Mouse (Mus musculus) lung, embryonic 16.5 days (tissue): Measurements from ENCODE around the gene Efemp2. TPM values are rescaled to one million over a fixed set of nuclear protein-coding genes. Genes with fewer than 3 reads are reported as not detected.
A peak's percentile ranks its signal among the peaks of the same experiment; 100 is the strongest.

Experiments used
- ATAC-seq: fragments of 200-750 bp; cut with Nextera tagmentation; 2 replicates; pipeline ENCODE4 v1.8.0; 2017; ENCODE audit warnings: low read depth, mild to moderate bottlenecking, moderate library complexity
- H3K27ac ChIP-seq: fragments of 300-500 bp; sonication (generic); 2 replicates; pipeline ENCODE4 v1.5.1; 2014; ENCODE audit warnings: mild to moderate bottlenecking, control low read depth, low read length
- H3K27me3 ChIP-seq: fragments of 300-500 bp; sonication (generic); 2 replicates; pipeline ENCODE4 v1.6.1; 2014; ENCODE audit warnings: low read depth, low read length, mixed read lengths; ENCODE audit not compliant: control insufficient read depth, insufficient read depth
- H3K36me3 ChIP-seq: fragments of 300-500 bp; sonication (generic); 2 replicates; pipeline ENCODE4 v1.6.1; 2014; ENCODE audit warnings: low read length; ENCODE audit not compliant: control insufficient read depth, insufficient read depth
- H3K4me1 ChIP-seq: fragments of 300-500 bp; sonication (generic); replicated peaks from 2 replicates; pipeline ENCODE4 v1.6.1; 2014; ENCODE audit warnings: low read length, mixed read lengths; ENCODE audit not compliant: control insufficient read depth, insufficient read depth
- H3K4me2 ChIP-seq: fragments of 300-500 bp; sonication (generic); 2 replicates; pipeline ENCODE4 v1.6.1; 2014; ENCODE audit warnings: low read depth, low read length, control low read depth
- H3K4me3 ChIP-seq: fragments of 300-500 bp; sonication (generic); 2 replicates; pipeline ENCODE4 v1.5.1; 2014; ENCODE audit warnings: mild to moderate bottlenecking, low read length, control low read depth
- H3K9ac ChIP-seq: fragments of 300-500 bp; sonication (generic); 2 replicates; pipeline ENCODE4 v1.6.1; 2014; ENCODE audit warnings: low read length, control low read depth
- H3K9me3 ChIP-seq: fragments of 300-500 bp; sonication (generic); 2 replicates; pipeline ENCODE4 v1.6.1; 2016; ENCODE audit warnings: low read length; ENCODE audit not compliant: control insufficient read depth
- WGBS: fragments of 180-500 bp; shearing (Covaris S2); extraction: QIAGEN DNeasy Blood & Tissue Kit; methylation state at CpG from one replicate; pipeline ENCODE4 v1.1.7; 2014; 5-methylcytosine and 5-hydroxymethylcytosine counted together
- polyA plus RNA-seq: library from polyadenylated mRNA; unstranded; fragments of >200 nt; fragmentation: Nextera tagmentation; extraction: Ambion mirVana; gene quantifications from 2 replicates; pipeline ENCODE4 v1.2.1, GENCODE M21; 2015

The Efemp2 gene
- polyA plus RNA-seq: 197 and 200 TPM in 2 replicates

GRCm38 (mm10) chr19:5473720-5474119 is at the start of gene Efemp2:
Efemp2 (plus strand) TSS chr19:5473954.
- H3K4me1 ChIP-seq: peaks cover 16% of the 10 kb centered on the region
- H3K27me3 ChIP-seq: no peaks in the 10 kb centered on the region
- peak; percentile 84 for ATAC-seq
- peak within 1 kb of the TSS; percentile 89 for H3K27ac ChIP-seq
- H3K9ac ChIP-seq: peak within 1 kb of the TSS; percentile 81
- 2% methylated on average over 22 of the region's 22 CpGs for WGBS
- peak within 1 kb of the TSS; percentile 62 for H3K4me3 ChIP-seq
- no peaks in the 10 kb centered on the region for H3K9me3 ChIP-seq
- H3K36me3 ChIP-seq: peaks cover 1% of the 10 kb centered on the region; the same call in 1 of the 2 replicates
- H3K4me2 ChIP-seq: peak within 1 kb of the TSS; percentile 75

GRCm38 (mm10) chr19:5424092-5424781 is 49.5 kb upstream of the Efemp2 start:
- Histone ChIP-seq H3K9ac (peak overlapping the region; percentile 91), H3K27ac (peak overlapping the region; percentile 97), H3K4me1 (peaks cover 21% of the 10 kb centered on the region), H3K9me3 (no peaks in the 10 kb centered on the region), H3K36me3 (peaks cover 24% of the 10 kb centered on the region), H3K27me3 (no peaks in the 10 kb centered on the region), H3K4me2 (peak overlapping the region; percentile 71), H3K4me3 (peak overlapping the region; percentile 90)
- ATAC-seq: peak; percentile 61
- under 1% methylated on average over 46 of the region's 48 CpGs for WGBS

GRCm38 (mm10) chr19:5424782-5425741 is 48.7 kb upstream of the Efemp2 start, which contains the start of the genes Drap1 and AI837181:
Drap1 (minus strand) TSS chr19:5424979.
AI837181 (plus strand) TSS chr19:5425144.
- Histone ChIP-seq H3K4me1 (peaks cover 21% of the 10 kb centered on the region), H3K27ac (peak within 1 kb of the TSS; percentile 97), H3K4me3 (peak within 1 kb of the TSS; percentile 90), H3K4me2 (peak within 1 kb of the TSS; percentile 71), H3K36me3 (peaks cover 24% of the 10 kb centered on the region), H3K27me3 (no peaks in the 10 kb centered on the region), H3K9ac (peak within 1 kb of the TSS; percentile 98), H3K9me3 (no peaks in the 10 kb centered on the region)
- WGBS: under 1% methylated on average over 56 of the region's 87 CpGs
- peak; percentile 93 for ATAC-seq

GRCm38 (mm10) chr19:5425906-5426565 is 47.7 kb upstream of the Efemp2 start:
- Histone ChIP-seq H3K9ac (peak overlapping the region; percentile 98), H3K27me3 (no peaks in the 10 kb centered on the region), H3K4me3 (peak overlapping the region; percentile 90), H3K4me2 (peak overlapping the region; percentile 59), H3K36me3 (peaks cover 18% of the 10 kb centered on the region), H3K27ac (peak overlapping the region; percentile 89), H3K4me1 (peaks cover 21% of the 10 kb centered on the region), H3K9me3 (no peaks in the 10 kb centered on the region)
- no peak for ATAC-seq
- WGBS: 80% methylated on average over 18 of the region's 18 CpGs

- no peak overlapping the region for H3K4me2 ChIP-seq
- H3K36me3 ChIP-seq: peaks cover 15% of the 10 kb centered on the region
- H3K9ac ChIP-seq: peak overlapping the region; percentile 3; the same call in 1 of the 2 replicates
- H3K27me3 ChIP-seq: no peaks in the 10 kb centered on the region
- H3K9me3 ChIP-seq: no peaks in the 10 kb centered on the region
- no peak overlapping the region for H3K4me3 ChIP-seq
- WGBS: 83% methylated on average over 13 of the region's 13 CpGs
- ATAC-seq: no peak
- peaks cover 21% of the 10 kb centered on the region for H3K4me1 ChIP-seq
- no peak overlapping the region for H3K27ac ChIP-seq
Measured at GRCm38 (mm10) chr19:5426640-5427290, 47.0 kb upstream of the Efemp2 start.

- no peak overlapping the region for H3K4me3 ChIP-seq
- no peak overlapping the region for H3K9ac ChIP-seq
- H3K27ac ChIP-seq: no peak overlapping the region
- no peaks in the 10 kb centered on the region for H3K27me3 ChIP-seq
- peaks cover 24% of the 10 kb centered on the region for H3K4me1 ChIP-seq
- ATAC-seq: no peak
- 78% methylated on average over 2 of the region's 2 CpGs for WGBS
- H3K9me3 ChIP-seq: no peaks in the 10 kb centered on the region
- H3K36me3 ChIP-seq: peaks cover 9% of the 10 kb centered on the region
- no peak overlapping the region for H3K4me2 ChIP-seq
Measured at GRCm38 (mm10) chr19:5428083-5428482, 45.7 kb upstream of the Efemp2 start.

GRCm38 (mm10) chr19:5429219-5429618 is 44.5 kb upstream of the Efemp2 start:
- H3K4me1 ChIP-seq: peaks cover 27% of the 10 kb centered on the region
- no peak overlapping the region for H3K4me2 ChIP-seq
- H3K27me3 ChIP-seq: no peaks in the 10 kb centered on the region
- ATAC-seq: no peak
- 75% methylated on average over 4 of the region's 4 CpGs for WGBS
- no peak overlapping the region for H3K9ac ChIP-seq
- H3K27ac ChIP-seq: no peak overlapping the region
- no peak overlapping the region for H3K4me3 ChIP-seq
- peaks cover 9% of the 10 kb centered on the region for H3K36me3 ChIP-seq
- H3K9me3 ChIP-seq: no peaks in the 10 kb centered on the region

- no peak overlapping the region for H3K4me3 ChIP-seq
- H3K27ac ChIP-seq: no peak overlapping the region
- no peak overlapping the region for H3K9ac ChIP-seq
- WGBS: 60% methylated on average over 8 of the region's 8 CpGs
- H3K9me3 ChIP-seq: no peaks in the 10 kb centered on the region
- ATAC-seq: no peak
- H3K4me2 ChIP-seq: no peak overlapping the region
- no peaks in the 10 kb centered on the region for H3K27me3 ChIP-seq
- H3K36me3 ChIP-seq: peaks cover 9% of the 10 kb centered on the region
- H3K4me1 ChIP-seq: peaks cover 29% of the 10 kb centered on the region
Measured at GRCm38 (mm10) chr19:5429806-5430205, 43.9 kb upstream of the Efemp2 start.
